Mouse (Mus musculus) stomach, adult 2 months (tissue): ENCODE measurements around the gene Gm14548. TPM values are rescaled to one million over a fixed set of nuclear protein-coding genes. Genes with fewer than 3 reads are reported as not detected.

ENCODE experiments used
- polyA plus RNA-seq: library from polyadenylated mRNA; depleted of rRNA; stranded (reverse); fragments of >200 nt; gene quantifications from 2 replicates; pipeline ENCODE4 v1.2.3, GENCODE M21; 2012; rRNA removed

Gene Gm14548
- polyA plus RNA-seq: 0.55 and 0.78 TPM in 2 replicates

DNA sequence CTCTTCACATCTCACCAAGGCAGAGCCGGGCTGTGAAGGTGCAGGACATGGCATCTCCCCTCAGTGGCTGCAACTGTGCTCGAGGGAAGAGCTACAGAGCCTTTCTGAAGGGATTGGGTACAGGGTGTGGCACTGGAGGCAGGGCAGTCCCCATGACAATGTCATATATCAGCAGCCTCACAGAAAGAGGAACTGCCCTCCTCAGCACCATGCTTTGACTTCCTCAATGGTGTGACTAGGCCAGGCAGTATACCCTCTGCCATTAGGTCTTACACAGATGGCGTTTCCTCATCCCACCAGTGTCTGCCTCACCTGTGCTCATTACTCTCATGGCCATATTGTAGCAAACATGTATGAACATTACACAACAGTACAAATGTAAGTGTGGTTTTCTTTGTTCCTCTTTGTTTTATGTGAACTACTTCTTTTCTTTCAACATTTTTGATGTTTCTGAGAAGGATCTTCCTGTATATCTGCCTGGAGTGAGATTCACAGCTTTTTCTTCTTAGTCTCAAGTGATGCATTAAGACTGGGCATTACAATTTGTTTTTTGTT lies at the start of gene Gm14548:
Gene Gm14548 (minus strand): TSS at position 85 of the 555 bp plus-strand sequence.

DNA sequence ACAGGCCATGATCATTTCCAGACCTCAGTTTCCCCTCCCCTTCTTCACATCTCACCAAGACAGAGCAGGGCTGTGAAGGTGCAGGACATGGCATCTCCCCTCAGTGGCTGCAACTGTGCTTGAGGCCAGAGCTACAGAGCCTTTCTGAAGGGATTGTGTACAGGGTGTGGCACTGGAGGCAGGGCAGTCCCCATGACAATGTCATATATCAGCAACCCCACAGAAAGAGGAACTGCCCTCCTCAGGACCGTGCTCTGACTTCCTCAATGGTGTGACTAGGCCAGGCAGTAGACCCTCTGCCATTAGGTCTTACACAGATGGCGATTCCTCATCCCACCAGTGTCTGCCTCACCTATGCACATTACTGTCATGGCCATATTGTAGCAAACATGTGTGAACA lies 17.5 kb upstream of the Gm14548 start, which contains the start of gene Lilra6:
Gene Lilra6 (minus strand): TSS at position 117 of the 400 bp plus-strand sequence.

GRCm38 (mm10) chr7:3844951-3845350 lies 53.0 kb downstream of the Gm14548 start, which contains the start of gene Pira2:
Pira2 (minus strand) TSS chr7:3845051.

Other genes with a start within 250 kb of the Gm14548 start
- 0.84 and 1.1 TPM in 2 replicates for gene Leng1, start 232.3 kb downstream of the Gm14548 start, polyA plus RNA-seq
- 95.4 and 101 TPM in 2 replicates for gene Tmc4, start 220.6 kb downstream of the Gm14548 start, polyA plus RNA-seq
- gene Tsen34, start 205.3 kb downstream of the Gm14548 start, polyA plus RNA-seq: 78.1 and 115 TPM in 2 replicates
- gene Mboat7, start 204.6 kb downstream of the Gm14548 start, polyA plus RNA-seq: 23.1 and 29.7 TPM in 2 replicates
- gene Rps9, start 194.1 kb downstream of the Gm14548 start, polyA plus RNA-seq: 246 and 271 TPM in 2 replicates
- 3.5 and 4.8 TPM in 2 replicates for gene Pirb, start 177.7 kb downstream of the Gm14548 start, polyA plus RNA-seq
- gene Gm15448, start 72.4 kb downstream of the Gm14548 start, polyA plus RNA-seq: 0.12 and 0.18 TPM in 2 replicates
- gene Pira2, start 53.1 kb downstream of the Gm14548 start, polyA plus RNA-seq: 0.11 and 0.25 TPM in 2 replicates
- 0.73 and 1.1 TPM in 2 replicates for gene Lilra6, start 17.4 kb upstream of the Gm14548 start, polyA plus RNA-seq
- gene Lair1, start 165.1 kb upstream of the Gm14548 start, polyA plus RNA-seq: 0.63 and 1.0 TPM in 2 replicates
- 15.0 and 19.9 TPM in 2 replicates for gene Ttyh1, start 221.3 kb upstream of the Gm14548 start, polyA plus RNA-seq
- gene Leng8, start 238.9 kb upstream of the Gm14548 start, polyA plus RNA-seq: 169 and 258 TPM in 2 replicates